Mouse (Mus musculus): ENCODE data around the gene Gpcpd1.

Gpcpd1 gene

DNA sequence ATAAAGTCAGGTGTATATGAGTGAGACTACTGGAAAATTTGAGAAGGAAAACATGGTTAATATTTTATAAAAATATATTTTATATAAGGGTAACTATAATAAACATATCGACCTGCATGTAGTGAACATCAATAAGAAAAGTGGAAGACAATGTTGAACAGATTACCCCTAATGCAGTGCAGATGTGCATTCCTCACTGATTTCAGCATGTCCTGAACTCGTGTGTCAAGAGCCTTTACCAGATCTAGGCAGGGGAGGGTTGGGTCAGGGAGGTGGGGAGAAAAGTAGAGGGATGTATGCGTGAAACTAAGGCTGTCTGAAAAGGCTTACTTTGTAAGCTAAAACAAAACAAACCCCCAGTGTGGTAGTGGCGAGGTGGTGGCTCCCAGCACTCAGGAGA is 61.4 kb downstream of the Gpcpd1 start:
- in situ Hi-C loops (cut with MboI, MseI), result no loop called here

DNA sequence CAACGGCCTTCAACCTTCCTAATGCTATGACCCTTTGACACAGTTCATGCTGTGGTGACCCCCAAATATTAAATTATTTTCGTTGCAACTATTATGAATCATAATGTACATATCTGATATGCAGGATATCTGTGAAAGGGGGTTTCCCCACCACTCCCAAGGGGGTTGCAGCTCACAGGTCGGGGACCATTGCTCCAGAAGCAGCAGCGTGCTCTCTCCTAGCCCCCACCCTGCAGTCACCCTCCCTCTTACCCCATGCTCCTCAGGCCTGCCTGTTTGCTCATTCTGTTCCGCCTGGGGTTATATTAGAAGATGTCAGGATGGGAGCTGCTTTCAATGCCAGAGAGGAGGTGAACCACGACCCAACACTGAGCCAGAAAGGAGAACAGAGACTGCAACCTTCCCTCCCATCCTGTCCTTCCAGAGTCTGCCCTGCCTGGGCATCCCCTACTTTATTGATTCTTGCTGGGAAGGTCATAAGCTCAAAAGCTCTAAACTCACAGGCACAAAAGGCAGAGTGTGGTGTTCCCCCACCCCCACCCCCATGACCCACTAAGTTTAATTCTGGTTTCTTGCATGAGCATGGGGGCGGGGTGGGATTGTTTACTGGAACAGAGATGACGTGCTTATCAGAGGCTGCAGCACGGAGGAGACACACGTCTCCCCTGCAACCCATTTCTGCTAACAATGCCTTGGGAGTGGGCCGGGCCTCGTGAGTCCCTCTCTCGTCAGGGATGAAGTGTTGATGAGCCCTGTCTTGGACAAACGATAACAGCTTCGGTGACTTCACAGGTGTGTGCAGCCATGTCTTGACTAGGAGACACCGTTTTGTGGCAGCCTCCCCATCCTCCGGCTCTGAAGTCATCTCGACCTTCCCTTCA is 69.3 kb downstream of the Gpcpd1 start:
- in situ Hi-C loops (cut with MboI, MseI), result loop anchor here (10.0 kb wide), 1 partner anchor 327 kb away; the partner anchor contains the start of gene Crls1

DNA sequence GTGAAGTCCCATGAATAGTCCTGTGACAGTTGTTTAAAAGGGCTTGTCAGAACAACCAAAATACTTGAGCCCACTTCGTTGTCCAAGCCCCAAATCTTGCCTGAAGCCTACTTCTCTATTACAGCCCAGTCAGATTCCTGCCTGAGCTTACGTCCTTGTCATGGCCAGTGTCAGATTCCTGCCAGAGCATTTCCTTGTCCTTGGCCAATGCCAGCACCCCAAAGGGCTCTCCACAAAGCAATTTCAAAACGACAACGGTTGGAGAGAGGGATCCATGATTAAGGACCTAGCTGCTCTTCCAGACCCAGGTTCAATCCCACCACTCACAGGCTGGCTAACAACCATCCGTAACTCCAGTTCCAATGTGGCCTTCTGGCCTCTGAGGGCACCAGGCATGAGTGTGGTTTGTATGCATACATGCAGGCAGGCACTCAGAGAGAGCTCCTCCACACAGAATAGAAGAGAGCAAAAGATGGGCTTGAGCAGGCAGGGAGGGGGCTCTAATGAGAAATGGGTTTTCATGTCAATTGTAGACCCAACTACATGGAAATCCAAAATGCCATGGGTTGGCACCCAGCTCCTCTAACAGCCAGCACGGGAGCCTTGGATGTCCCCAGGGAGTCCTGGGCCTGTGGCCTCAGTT is 70.2 kb downstream of the Gpcpd1 start:
- in situ Hi-C loops (cut with MboI, MseI), result loop anchor here (10.0 kb wide), 1 partner anchor 327 kb away; the partner anchor contains the start of gene Crls1

GRCm38 (mm10) chr2:132516130-132517030 is 71.1 kb downstream of the Gpcpd1 start:
- in situ Hi-C loops (cut with MboI, MseI), result loop anchor here (10.0 kb wide), 1 partner anchor 328 kb away; the partner anchor contains the start of gene Crls1

DNA sequence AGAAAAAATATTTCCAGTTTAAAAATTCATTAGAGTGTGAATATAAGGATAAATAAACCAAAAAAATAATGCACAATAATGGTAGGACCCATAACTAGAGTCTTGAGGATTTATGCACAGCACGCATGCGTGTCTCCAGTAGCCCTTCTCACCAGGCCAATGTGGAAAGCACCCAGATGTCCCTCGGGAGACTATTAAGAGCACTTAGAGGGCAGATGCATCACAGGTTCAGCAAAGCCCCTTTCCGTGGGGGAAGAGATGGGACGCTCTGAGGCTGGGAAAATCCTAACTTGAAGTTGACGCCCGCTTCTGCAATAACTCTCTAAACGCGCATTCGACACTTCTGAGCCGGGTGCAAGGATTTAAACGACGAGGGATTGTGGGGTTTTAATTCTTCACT is 71.9 kb downstream of the Gpcpd1 start:
- in situ Hi-C loops (cut with MboI, MseI), result loop anchor here (10.0 kb wide), 1 partner anchor 329 kb away; the partner anchor contains the start of gene Crls1

DNA sequence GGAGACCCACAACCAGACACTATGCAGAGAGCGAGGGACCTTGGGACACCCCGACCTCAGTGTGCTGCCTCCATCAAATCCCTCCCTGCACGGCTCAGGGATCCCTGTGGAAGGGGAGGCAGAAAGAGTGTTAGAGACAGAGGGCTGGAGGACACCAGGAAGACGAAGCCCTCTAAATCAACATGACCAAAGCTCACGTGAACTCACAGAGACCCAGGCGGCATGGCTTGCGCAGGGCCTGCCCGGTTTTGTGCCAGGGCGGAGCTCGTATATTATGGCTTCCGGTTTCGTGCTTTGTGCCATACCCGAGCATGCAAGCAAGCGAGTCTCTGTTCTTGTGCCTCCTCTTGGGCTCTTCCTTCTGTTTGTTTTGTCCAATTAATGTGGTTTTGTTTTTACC is 72.5 kb downstream of the Gpcpd1 start:
- in situ Hi-C loops (cut with MboI, MseI), result loop anchor here (10.0 kb wide), 1 partner anchor 330 kb away; the partner anchor contains the start of gene Crls1

DNA sequence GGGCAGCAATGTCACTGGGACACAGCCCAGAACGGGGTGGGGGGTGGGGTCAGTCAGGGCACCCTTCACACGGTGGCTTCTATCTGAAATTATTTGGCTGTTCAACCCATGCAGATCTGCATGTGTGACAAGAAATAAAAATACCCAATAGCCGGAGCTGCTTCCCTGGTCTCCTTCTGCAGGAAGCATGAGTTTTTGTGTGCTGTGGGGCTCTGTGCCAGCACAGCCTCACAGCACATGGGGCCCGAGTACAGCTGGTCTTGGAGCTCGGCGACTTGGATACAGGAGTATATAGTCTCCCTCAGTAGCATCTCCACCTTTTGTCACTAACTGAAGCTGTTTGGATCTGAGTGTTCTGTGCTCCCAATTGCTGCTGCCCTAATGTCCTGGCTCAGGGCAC is 73.2 kb downstream of the Gpcpd1 start:
- in situ Hi-C loops (cut with MboI, MseI), result loop anchor here (5.0 to 10.0 kb wide), 2 partner anchors 188 to 330 kb away; partner anchors contain the start of gene Crls1

- in situ Hi-C loops (cut with MboI, MseI), result loop anchor here (5.0 to 10.0 kb wide), 2 partner anchors 189 to 331 kb away; partner anchors contain the start of gene Crls1
Observed at GRCm38 (mm10) chr2:132513371-132514181, 74.0 kb downstream of the Gpcpd1 start.

- in situ Hi-C loops (cut with MboI, MseI), result loop anchor here (5.0 to 10.0 kb wide), 2 partner anchors 189 to 332 kb away; partner anchors contain the start of gene Crls1
Observed at GRCm38 (mm10) chr2:132512977-132513351, 74.6 kb downstream of the Gpcpd1 start.

DNA sequence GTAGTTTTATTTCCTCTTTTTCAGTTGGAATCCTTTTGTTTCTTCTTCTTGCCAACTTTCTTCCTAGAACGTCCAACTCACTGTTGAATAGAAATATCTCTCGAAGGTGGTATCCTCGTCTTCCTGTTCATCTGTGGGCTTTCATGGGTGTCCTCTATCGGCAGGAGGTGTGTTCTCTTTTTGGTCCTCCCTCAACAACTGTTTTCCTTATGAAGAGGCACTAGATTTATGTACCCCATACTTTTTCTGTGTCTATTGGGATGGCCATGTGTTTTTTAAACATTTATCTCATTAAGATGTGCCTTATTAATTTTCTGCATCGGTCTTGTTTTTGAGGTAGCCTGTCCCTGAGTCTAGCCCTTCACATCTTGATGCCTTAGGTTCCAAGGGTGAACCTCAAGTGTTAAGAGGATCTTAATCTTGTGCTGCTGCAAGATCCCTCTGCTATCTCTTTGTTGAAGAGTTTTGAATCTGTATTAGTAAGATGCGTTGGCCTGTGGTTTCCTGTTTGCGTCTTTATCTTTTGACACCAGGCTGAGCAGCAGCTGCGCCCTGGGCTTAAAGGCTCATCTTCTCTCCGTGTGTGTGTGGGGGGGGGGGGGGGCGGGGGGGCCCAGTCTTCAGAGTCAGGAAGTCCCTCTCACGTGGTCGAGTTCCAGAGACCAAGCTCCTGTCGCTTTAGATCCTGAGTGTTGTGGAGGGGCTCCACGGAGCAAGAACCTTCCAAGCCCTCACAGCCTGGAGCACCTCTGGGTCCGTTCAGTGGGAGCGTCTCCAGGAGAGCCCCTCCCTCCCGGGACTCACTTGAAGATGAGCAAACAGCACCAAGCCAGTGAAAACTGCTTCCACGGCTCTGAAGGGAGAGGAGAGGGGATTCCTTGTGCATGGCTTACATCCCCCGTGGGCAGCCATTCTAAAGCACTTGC is 75.2 kb downstream of the Gpcpd1 start:
- in situ Hi-C loops (cut with MboI, MseI), result loop anchor here (5.0 to 10.0 kb wide), 2 partner anchors 190 to 332 kb away; partner anchors contain the start of gene Crls1

GRCm38 (mm10) chr2:132511011-132511818 is 76.3 kb downstream of the Gpcpd1 start:
- in situ Hi-C loops (cut with MboI, MseI), result loop anchor here (5.0 to 10.0 kb wide), 2 partner anchors 191 to 334 kb away; partner anchors contain the start of gene Crls1

- in situ Hi-C loops (cut with MboI, MseI), result loop anchor here (5.0 to 10.0 kb wide), 2 partner anchors 193 to 335 kb away; partner anchors contain the start of gene Crls1
Observed at GRCm38 (mm10) chr2:132509714-132510113, 77.8 kb downstream of the Gpcpd1 start.

DNA sequence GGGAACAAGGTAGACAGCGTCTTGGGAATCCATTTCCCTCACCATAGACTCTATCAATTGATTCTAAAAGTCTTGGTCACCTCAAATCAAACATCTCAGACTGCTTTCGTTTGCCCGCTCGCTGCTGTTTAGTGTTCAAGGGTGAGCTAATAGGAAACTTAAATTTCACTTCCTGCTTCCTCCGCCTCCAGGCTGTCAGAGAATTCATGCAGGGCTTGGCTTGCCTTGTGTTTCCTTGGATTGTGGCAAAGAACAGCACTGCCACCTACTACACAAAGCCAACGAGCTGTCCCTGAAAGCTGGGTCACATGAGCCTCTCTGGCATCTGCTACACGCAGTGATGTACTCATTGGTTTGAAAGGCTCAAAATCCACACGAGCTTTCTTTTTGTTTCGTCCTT is 78.3 kb downstream of the Gpcpd1 start:
- in situ Hi-C loops (cut with MboI, MseI), result no loop called here

- in situ Hi-C loops (cut with MboI, MseI), result no loop called here
Observed at GRCm38 (mm10) chr2:132507521-132507920, 80.0 kb downstream of the Gpcpd1 start.

DNA sequence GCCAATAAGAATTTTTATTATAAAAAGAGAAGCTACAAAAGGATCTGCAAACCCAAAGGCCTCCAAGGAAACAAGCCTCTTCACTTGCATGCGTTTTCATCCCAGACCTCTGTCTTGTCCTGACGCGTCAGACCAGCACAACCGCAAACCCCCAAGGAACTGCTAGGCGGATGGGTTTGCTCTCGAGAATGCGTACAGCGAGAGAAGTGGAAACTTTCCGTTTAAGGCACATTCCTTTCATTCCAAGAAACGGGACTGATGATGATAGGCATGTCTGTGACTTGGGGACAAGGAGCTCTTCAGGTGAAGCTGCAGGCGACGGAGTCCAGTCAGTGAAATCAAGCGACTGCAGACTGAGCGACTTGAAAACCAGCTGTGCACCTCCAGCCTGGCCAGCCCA is 80.4 kb downstream of the Gpcpd1 start:
- in situ Hi-C loops (cut with MboI, MseI), result no loop called here

DNA sequence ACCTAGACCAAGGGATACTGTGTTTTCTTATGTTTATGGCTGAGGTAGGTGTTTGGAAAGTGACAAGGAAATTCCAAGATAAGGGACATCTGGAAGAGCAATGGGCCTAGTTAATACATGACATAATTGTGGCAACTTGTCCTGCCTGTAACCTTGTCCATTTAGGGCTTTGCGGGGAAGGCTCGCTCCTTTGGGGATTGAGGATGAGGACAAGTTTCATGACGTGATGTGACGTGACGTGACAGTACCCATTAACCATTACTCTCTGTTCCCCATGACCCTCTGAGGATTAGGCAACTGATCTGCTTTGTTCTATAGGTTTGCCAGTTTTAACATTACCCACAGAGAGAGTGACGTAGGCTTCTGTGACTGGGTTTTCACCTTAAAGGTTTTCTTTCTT is 81.7 kb downstream of the Gpcpd1 start:
- in situ Hi-C loops (cut with MboI, MseI), result no loop called here

GRCm38 (mm10) chr2:132498344-132498743 is 89.2 kb downstream of the Gpcpd1 start:
- in situ Hi-C loops (cut with MboI, MseI), result loop anchor here (10.0 kb wide), 2 partner anchors 114 to 494 kb away; partner anchors contain the start of gene Prokr2
